Mouse (Mus musculus) liver, postnatal 0 days (tissue): Measurements from ENCODE around the gene Shbg. TPM values are rescaled to one million over a fixed set of nuclear protein-coding genes. Genes with fewer than 3 reads are reported as not detected.
A peak's percentile ranks its signal among the peaks of the same experiment; 100 is the strongest.

ENCODE experiments used
- ATAC-seq: fragments of 200-750 bp; cut with Nextera tagmentation; 2 replicates; pipeline ENCODE4 v1.8.0; 2017; ENCODE audit warnings: mild to moderate bottlenecking, moderate library complexity
- DNase-seq: peaks from one replicate; pipeline ENCODE4 v3.0.0-alpha.2; 2016
- H3K27ac ChIP-seq: fragments of 300-500 bp; sonication (generic); 2 replicates; pipeline ENCODE4 v1.5.1; 2014; ENCODE audit warnings: antibody characterized with exemption, moderate library complexity, mild to moderate bottlenecking, low read depth
- H3K27me3 ChIP-seq: fragments of 300-500 bp; sonication (generic); 2 replicates; pipeline ENCODE4 v1.6.1; 2014; ENCODE audit warnings: low read length, control low read depth, mixed read lengths; ENCODE audit not compliant: insufficient read depth
- H3K36me3 ChIP-seq: fragments of 300-500 bp; sonication (generic); replicated peaks from 2 replicates; pipeline ENCODE4 v1.6.1; 2014; ENCODE audit warnings: mild to moderate bottlenecking, control low read depth, low read length, moderate library complexity, mixed read lengths; ENCODE audit not compliant: insufficient read depth
- H3K4me1 ChIP-seq: fragments of 300-500 bp; sonication (generic); 2 replicates; pipeline ENCODE4 v1.6.1; 2014; ENCODE audit warnings: antibody characterized with exemption, mild to moderate bottlenecking, control low read depth; ENCODE audit not compliant: insufficient read depth
- H3K4me2 ChIP-seq: fragments of 300-500 bp; sonication (generic); 2 replicates; pipeline ENCODE4 v1.6.1; 2014; ENCODE audit warnings: low read depth, mild to moderate bottlenecking, low read length, moderate library complexity, mixed read lengths
- H3K4me3 ChIP-seq: fragments of 300-500 bp; sonication (generic); 2 replicates; pipeline ENCODE4 v1.5.1; 2014; ENCODE audit warnings: low read depth, low read length
- H3K9ac ChIP-seq: fragments of 300-500 bp; sonication (generic); replicated peaks from 2 replicates; pipeline ENCODE4 v1.6.1; 2014; ENCODE audit warnings: mild to moderate bottlenecking, moderate library complexity
- H3K9me3 ChIP-seq: fragments of 300-500 bp; sonication (generic); 2 replicates; pipeline ENCODE4 v1.6.1; 2016; ENCODE audit warnings: mild to moderate bottlenecking, control low read depth, low read length, mixed read lengths
- CTCF ChIP-seq: sonication (generic); IDR thresholded peaks from 2 replicates; pipeline ENCODE4 v1.5.1; 2016; ENCODE audit warnings: antibody characterized with exemption, low read depth
- EP300 ChIP-seq: IDR thresholded peaks from 2 replicates; pipeline ENCODE4 v1.6.1; 2016; ENCODE audit warnings: antibody characterized with exemption, low read depth, mild to moderate bottlenecking
- WGBS: fragments of 180-500 bp; shearing (Covaris S2); extraction: QIAGEN DNeasy Blood & Tissue Kit; methylation state at CpG from one replicate; pipeline ENCODE4 v1.1.7; 2014; ENCODE audit not compliant: insufficient replicate concordance; 5-methylcytosine and 5-hydroxymethylcytosine counted together
- polyA plus RNA-seq: library from polyadenylated mRNA; unstranded; fragments of >200 nt; fragmentation: Nextera tagmentation; extraction: Ambion mirVana; gene quantifications from 2 replicates; pipeline ENCODE4 v1.2.1, GENCODE M21; 2015

The Shbg gene
- polyA plus RNA-seq, 1 experiment from 2014 or later, result 4.3 TPM

GRCm38 (mm10) chr11:69585718-69586325 is 31.9 kb downstream of the Shbg start:
- Histone ChIP-seq H3K9me3 (no peaks in the 10 kb centered on the region), H3K4me2 (peak overlapping the region; percentile 57), H3K27me3 (no peaks in the 10 kb centered on the region), H3K27ac (peak overlapping the region; percentile 82), H3K4me3 (peak overlapping the region; percentile 9; the same call in 1 of the 2 replicates), H3K36me3 (peaks cover 50% of the 10 kb centered on the region), H3K9ac (peak overlapping the region; percentile 39; the same call in 1 of the 2 replicates), H3K4me1 (peaks cover 49% of the 10 kb centered on the region)
- DNase-seq (peak; percentile 55), ATAC-seq (peak; percentile 69)
- 44% methylated on average over 7 of the region's 7 CpGs for WGBS
- TF ChIP-seq CTCF (no peak), EP300 (peak; percentile 85)

GRCm38 (mm10) chr11:69584937-69585336 is 32.8 kb downstream of the Shbg start:
- 0 out of 2 replicates have a peak overlapping the region, but pooled peaks have one; percentile 4 for H3K4me3 ChIP-seq

GRCm38 (mm10) chr11:69584008-69584407 is 33.7 kb downstream of the Shbg start:
- H3K27ac ChIP-seq, result peak overlapping the region; percentile 82; the same call in 1 of the 2 replicates
- peaks cover 37% of the 10 kb centered on the region for H3K4me1 ChIP-seq
- DNase-seq, result no peak
- ATAC-seq, result no peak
- no peak overlapping the region for H3K9ac ChIP-seq
- no peaks in the 10 kb centered on the region for H3K9me3 ChIP-seq
- H3K27me3 ChIP-seq, result no peaks in the 10 kb centered on the region
- WGBS, result 72% methylated on average over 7 of the region's 7 CpGs
- no peak overlapping the region for H3K4me2 ChIP-seq
- peaks cover 32% of the 10 kb centered on the region for H3K36me3 ChIP-seq
- TF ChIP-seq EP300, result no peak
- TF ChIP-seq CTCF, result no peak
- H3K4me3 ChIP-seq, result no peak overlapping the region

More at GRCm38 (mm10) chr11:69584937-69585336, 32.8 kb downstream of the Shbg start:
- Histone ChIP-seq H3K4me2 (peak overlapping the region; percentile 57; the same call in 1 of the 2 replicates), H3K36me3 (peaks cover 42% of the 10 kb centered on the region), H3K4me1 (peaks cover 42% of the 10 kb centered on the region), H3K27ac (peak overlapping the region; percentile 82), H3K9ac (no peak overlapping the region), H3K27me3 (no peaks in the 10 kb centered on the region), H3K9me3 (no peaks in the 10 kb centered on the region)
- ATAC-seq (no peak), DNase-seq (no peak)
- TF ChIP-seq EP300 (no peak), CTCF (no peak)
- WGBS, result 84% methylated on average over 13 of the region's 13 CpGs

DNA sequence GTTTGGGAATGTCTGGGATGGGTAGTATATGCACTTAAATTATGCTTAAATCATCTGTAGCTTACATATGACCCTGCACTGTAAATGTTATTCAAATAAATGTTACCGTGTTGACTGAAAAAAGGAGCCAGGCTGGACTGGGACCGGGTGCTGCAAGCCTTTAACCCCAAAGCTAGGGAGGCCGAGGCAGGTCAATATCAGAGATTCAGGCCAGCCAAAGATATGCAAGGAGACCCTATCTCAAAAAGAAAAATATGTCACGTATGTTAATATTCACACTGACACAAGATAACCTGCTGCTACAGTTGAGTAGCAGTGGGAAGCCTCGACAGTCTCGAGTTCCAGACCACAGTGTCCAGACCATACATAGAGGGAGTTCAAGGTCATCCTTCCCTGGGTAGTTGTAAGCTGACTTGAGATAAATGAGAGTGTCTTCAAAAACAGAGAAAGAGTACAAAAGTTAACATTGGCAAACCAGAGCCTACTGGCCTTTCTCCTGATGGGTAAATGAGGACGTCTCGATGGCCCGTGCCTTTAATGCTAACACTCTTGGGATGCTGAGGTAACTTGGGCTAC is 35.4 kb downstream of the Shbg start:
- H3K27ac ChIP-seq, result peak overlapping the region; percentile 98
- ATAC-seq (no peak), DNase-seq (no peak)
- H3K9me3 ChIP-seq, result no peaks in the 10 kb centered on the region
- H3K36me3 ChIP-seq, result peaks cover 17% of the 10 kb centered on the region
- peaks cover 43% of the 10 kb centered on the region for H3K4me1 ChIP-seq
- H3K4me3 ChIP-seq, result peak overlapping the region; percentile 82
- WGBS, result 51% methylated on average over 9 of the region's 9 CpGs
- H3K9ac ChIP-seq, result peak overlapping the region; percentile 90
- TF ChIP-seq CTCF (no peak), EP300 (no peak)
- no peaks in the 10 kb centered on the region for H3K27me3 ChIP-seq
- H3K4me2 ChIP-seq, result peak overlapping the region; percentile 91

DNA sequence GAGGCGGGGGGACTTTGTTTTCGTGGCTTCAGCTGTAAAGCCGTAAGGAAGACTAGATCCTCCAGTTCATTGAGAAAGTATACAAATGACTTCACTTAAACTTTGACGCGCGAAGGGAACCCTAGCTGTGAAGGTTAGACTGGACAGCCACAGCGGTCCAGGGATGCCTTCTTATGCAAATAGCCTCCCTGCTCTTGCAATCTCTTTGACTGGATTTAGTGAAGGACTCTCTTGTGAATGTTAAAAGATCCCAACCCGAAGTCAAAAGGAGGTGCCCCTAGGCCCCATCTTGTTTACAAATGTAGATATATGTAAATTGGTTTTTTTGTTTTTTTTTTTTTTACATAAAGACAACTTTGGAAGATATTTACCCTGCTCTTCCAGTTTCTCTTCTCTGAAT is 35.9 kb downstream of the Shbg start:
- Histone ChIP-seq H3K4me2 (peak overlapping the region; percentile 91), H3K4me3 (peak overlapping the region; percentile 82), H3K36me3 (0 out of 2 replicates have a peak, but pooled peaks cover 18% of the 10 kb centered on the region), H3K27ac (peak overlapping the region; percentile 98), H3K9ac (peak overlapping the region; percentile 90), H3K27me3 (no peaks in the 10 kb centered on the region), H3K9me3 (no peaks in the 10 kb centered on the region), H3K4me1 (peaks cover 43% of the 10 kb centered on the region)
- TF ChIP-seq CTCF (no peak), EP300 (no peak)
- DNase-seq (no peak), ATAC-seq (no peak)
- WGBS, result 3% methylated on average over 8 of the region's 8 CpGs

DNA sequence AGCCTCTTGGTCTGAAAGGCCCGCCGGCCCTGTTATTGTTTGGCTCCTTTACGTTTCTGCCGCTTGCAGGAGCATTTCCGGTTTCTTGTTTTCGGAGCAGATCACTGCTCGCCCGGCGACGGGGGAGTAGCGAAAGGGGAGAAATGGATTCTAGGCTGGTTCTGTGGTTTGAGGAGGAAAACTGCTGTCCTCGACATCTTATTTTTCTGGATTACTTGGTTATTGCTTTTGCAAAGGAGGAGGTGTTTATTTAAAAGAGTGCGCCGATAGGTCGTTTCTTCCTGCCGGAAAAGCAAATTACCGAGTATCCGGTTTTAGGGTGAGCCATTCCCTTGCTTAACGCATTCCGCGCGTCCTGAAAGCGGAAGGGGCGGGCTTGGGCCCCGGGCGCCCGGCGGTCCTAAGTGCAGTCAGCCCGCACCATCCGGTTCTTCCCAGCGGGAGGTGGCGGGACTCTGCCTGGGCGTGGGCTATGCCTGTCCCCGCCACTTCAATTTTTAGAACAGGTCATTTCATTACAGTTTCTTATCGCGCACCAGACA is 36.5 kb downstream of the Shbg start:
- WGBS, result 0% methylated on average over 36 of the region's 36 CpGs
- H3K36me3 ChIP-seq, result 0 out of 2 replicates have a peak, but pooled peaks cover 14% of the 10 kb centered on the region
- peak; percentile 78 for TF ChIP-seq EP300
- TF ChIP-seq CTCF, result no peak
- H3K27ac ChIP-seq, result peak overlapping the region; percentile 98
- peak overlapping the region; percentile 82 for H3K4me3 ChIP-seq
- ATAC-seq, result peak; percentile 77
- H3K9me3 ChIP-seq, result no peaks in the 10 kb centered on the region
- DNase-seq, result peak; percentile 94
- H3K4me2 ChIP-seq, result peak overlapping the region; percentile 91
- peak overlapping the region; percentile 90 for H3K9ac ChIP-seq
- peaks cover 39% of the 10 kb centered on the region for H3K4me1 ChIP-seq
- H3K27me3 ChIP-seq, result no peaks in the 10 kb centered on the region
